19 mouse cellular contexts compared by ENCODE assay signal in the genomic region with DNA sequence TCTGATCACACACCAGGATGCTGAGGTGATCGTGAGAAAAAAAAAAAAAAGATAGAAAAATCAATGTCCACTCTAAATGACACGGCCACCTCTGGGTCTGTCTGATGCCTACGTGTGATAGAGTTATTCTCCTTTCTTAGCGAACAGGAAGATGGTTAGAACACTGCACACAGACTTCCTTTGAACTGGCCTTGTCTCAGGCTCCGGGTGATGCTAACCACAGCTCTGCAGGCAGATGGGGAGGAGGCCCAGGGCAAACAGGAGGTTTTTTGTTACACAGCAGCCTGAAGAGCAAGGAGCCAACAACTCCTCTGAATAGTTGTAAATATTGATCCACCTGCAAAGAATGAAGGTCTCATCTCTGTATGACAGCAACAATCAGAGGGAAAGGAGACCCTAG. TPM values are rescaled to one million over a fixed set of nuclear protein-coding genes. Genes with fewer than 3 reads are reported as not detected.
DNase-seq lines count a peak whose midpoint lies in the region; ATAC-seq and TF ChIP-seq lines count a peak whose summit lies in the region.
"Had no signal": no experiment of that assay in that cellular context is flagged by ENCODE, and none has a peak within 500 bp of the region (broad histone marks: within the 10 kb centered on the region; RNA-seq: fewer than 3 reads in every experiment).

No protein-coding gene starts in this region.

- H3K4me3 ChIP-seq in heart, embryonic 13.5 days, result no peak overlapping the region
- peak overlapping the region; percentile 21 for H3K4me3 ChIP-seq in megakaryocyte, embryonic 14.5 days (replicated peaks)
- no peak overlapping the region for H3K4me3 ChIP-seq in kidney, adult 2 months (ENCODE audit: insufficient read depth, low read depth, low read length)
- H3K4me3 ChIP-seq: hindbrain, embryonic 15.5 days; kidney, embryonic 15.5 days; limb, embryonic 15.5 days; midbrain, embryonic 15.5 days had no signal

- 46% methylated on average over 5 of the region's 5 CpGs for WGBS in heart, embryonic 13.5 days
- 61% methylated on average over 5 of the region's 5 CpGs for WGBS in kidney, adult 2 months

- no peak for TF ChIP-seq POLR2A in kidney, adult 2 months (IDR thresholded peaks at IDR 0.05; ENCODE audit: low read depth, low read length)

- no peak for TF ChIP-seq CTCF in kidney, adult 2 months (conservative IDR thresholded peaks at IDR 0.05; ENCODE audit: insufficient read depth, insufficient read length, low read depth, low read length)

- H3K27ac ChIP-seq in heart, embryonic 13.5 days (replicated peaks), result peak overlapping the region; percentile 30
- H3K27ac ChIP-seq in kidney, adult 2 months (ENCODE audit: insufficient read depth, low read depth, low read length), result no peak overlapping the region
- H3K27ac ChIP-seq: hindbrain, embryonic 15.5 days; kidney, embryonic 15.5 days; limb, embryonic 15.5 days; midbrain, embryonic 15.5 days had no signal

- H3K4me2 ChIP-seq in heart, embryonic 13.5 days, result no peak overlapping the region
- H3K4me2 ChIP-seq: hindbrain, embryonic 15.5 days; kidney, embryonic 15.5 days; limb, embryonic 15.5 days; midbrain, embryonic 15.5 days had no signal

- no peak overlapping the region for H3K9ac ChIP-seq in heart, embryonic 13.5 days
- H3K9ac ChIP-seq: hindbrain, embryonic 15.5 days; kidney, embryonic 15.5 days; limb, embryonic 15.5 days; midbrain, embryonic 15.5 days had no signal

- peaks cover 78% of the 10 kb centered on the region for H3K4me1 ChIP-seq in heart, embryonic 13.5 days
- peaks cover 38% of the 10 kb centered on the region for H3K4me1 ChIP-seq in megakaryocyte, embryonic 14.5 days
- H3K4me1 ChIP-seq in kidney, adult 2 months (ENCODE audit: control insufficient read depth, insufficient read depth, low read length), result no peaks in the 10 kb centered on the region

- DNase-seq in heart, adult 18-20 months, result no peak
- DNase-seq in thymus, postnatal 4 days, result peak; percentile 47
- DNase-seq in c-Kit-positive CD71-positive TER-119-positive erythroid progenitor cells, embryonic 14.5 days (ENCODE audit: low spot score), result no peak
- DNase-seq in kidney, adult 2 months, result no peak
- DNase-seq: adrenal gland, postnatal 10 days; cerebellum, adult 9-11 months; lung, adult 18-20 months; lung, postnatal 36 days; right cerebral cortex, postnatal 14 days had no signal

- no peak for ATAC-seq in heart, embryonic 13.5 days (ENCODE audit: extremely low read depth, insufficient number of reproducible peaks, low FRiP score, low TSS enrichment)
- ATAC-seq in megakaryocyte, adult 5-6 weeks (ENCODE audit: poor library complexity, severe bottlenecking), result no peak
- ATAC-seq in hematopoietic stem cell, adult 5-6 weeks (replicated peaks in 1 of 2; ENCODE audit: insufficient read depth in 1 of 2, low FRiP score in 2 of 2, low TSS enrichment in 1 of 2, low read depth in 1 of 2, poor library complexity in 2 of 2, severe bottlenecking in 2 of 2), result peak; percentile 68 to 83
- ATAC-seq: forebrain, embryonic 14.5 days; midbrain, embryonic 15.5 days had no signal

- H3K9me3 ChIP-seq in heart, embryonic 13.5 days, result no peaks in the 10 kb centered on the region
- H3K9me3 ChIP-seq in megakaryocyte, embryonic 14.5 days, result no peaks in the 10 kb centered on the region
- H3K9me3 ChIP-seq: hindbrain, embryonic 15.5 days; kidney, embryonic 15.5 days; limb, embryonic 15.5 days; midbrain, embryonic 15.5 days had no signal

- peaks cover 18% of the 10 kb centered on the region; the same call in 1 of the 2 replicates for H3K36me3 ChIP-seq in heart, embryonic 13.5 days
- H3K36me3 ChIP-seq in megakaryocyte, embryonic 14.5 days (replicated peaks; ENCODE audit: low read length), result peaks cover 10% of the 10 kb centered on the region
- H3K36me3 ChIP-seq in kidney, adult 2 months (ENCODE audit: control insufficient read depth, insufficient read depth, low read length), result no peaks in the 10 kb centered on the region
- H3K36me3 ChIP-seq: G1E; hindbrain, embryonic 15.5 days; midbrain, embryonic 15.5 days had no signal

- H3K27me3 ChIP-seq in heart, embryonic 13.5 days (replicated peaks), result no peaks in the 10 kb centered on the region
- H3K27me3 ChIP-seq in megakaryocyte, embryonic 14.5 days (replicated peaks), result no peaks in the 10 kb centered on the region
- no peaks in the 10 kb centered on the region for H3K27me3 ChIP-seq in kidney, adult 2 months (replicated peaks; ENCODE audit: control insufficient read depth, insufficient read depth, low read length)
- H3K27me3 ChIP-seq: hindbrain, embryonic 15.5 days; kidney, embryonic 15.5 days; limb, embryonic 15.5 days; midbrain, embryonic 15.5 days had no signal

RNA-seq across cellular contexts. Expression of a gene that starts 32.2 kb away (rescaled TPM):
- polyA plus RNA-seq in heart, embryonic 13.5 days (2015; fragmentation: Nextera tagmentation; extraction: Ambion mirVana), result 30.3 and 30.5 TPM in 2 replicates
- total RNA-seq in heart, adult 18-20 months (2021), result 1 to 10 TPM; 9.1 to 9.5 TPM
- 0.81 and 0.93 TPM in 2 replicates for polyA plus RNA-seq in megakaryocyte, embryonic 14.5 days (2012; ENCODE audit: insufficient read depth, low replicate concordance)
- total RNA-seq in megakaryocyte, adult 5-6 weeks (2015), result 0.02 and 0.23 TPM in 2 replicates
- 0.04 and 0.15 TPM in 2 replicates for total RNA-seq in megakaryocyte, adult 5-6 weeks (2017)
- 2.0 and 2.3 TPM in 2 replicates for total RNA-seq in hematopoietic stem cell, adult 5-6 weeks (2017)
- polyA plus RNA-seq in kidney, adult 2 months (2012; rRNA removed), result 5.9 and 6.1 TPM in 2 replicates
- polyA plus RNA-seq: G1E had no signal

Comparison
In these comparisons a context has a peak if more than half of its experiments do, and no peak if none do; other contexts are left out.
1. ATAC-seq: peak in hematopoietic stem cell, adult 5-6 weeks (2 of 2); none in heart, embryonic 13.5 days (single experiment) and megakaryocyte, adult 5-6 weeks (single experiment).